Mouse (Mus musculus) cerebellum, adult (tissue): ENCODE measurements around the gene Rps6ka3.

Experiments
- ATAC-seq: cut with Nextera tagmentation; 2 replicates; pipeline ENCODE4 v1.9.2; 2017; ENCODE audit warnings: mild to moderate bottlenecking, moderate library complexity, mixed read lengths; ENCODE audit not compliant: insufficient number of reproducible peaks, low FRiP score, low TSS enrichment

The Rps6ka3 gene

DNA sequence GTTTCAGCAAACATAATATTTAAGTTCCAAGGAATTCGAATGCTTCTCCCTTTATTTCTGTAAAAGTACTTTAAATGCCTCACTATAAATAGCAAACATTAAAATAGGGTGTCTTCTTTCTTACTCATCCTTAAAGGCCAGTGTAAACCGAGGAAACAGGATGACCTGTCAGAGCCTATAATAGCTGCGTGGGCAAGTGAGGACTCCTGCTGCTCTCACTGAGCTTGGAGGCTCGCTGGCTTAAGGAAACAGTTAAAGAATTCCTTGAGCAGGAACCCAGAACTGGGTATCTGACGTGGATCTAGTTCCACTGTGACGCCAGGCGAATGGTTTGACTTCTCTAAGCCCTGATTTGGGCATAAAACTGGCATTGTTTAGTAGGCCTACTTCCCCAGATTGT lies 105.2 kb downstream of the Rps6ka3 start:
- ATAC-seq = no peak

- no peak for ATAC-seq
These were observed 111.2 kb downstream of the Rps6ka3 start for GRCm38 (mm10) chrX:159321342-159321741.

DNA sequence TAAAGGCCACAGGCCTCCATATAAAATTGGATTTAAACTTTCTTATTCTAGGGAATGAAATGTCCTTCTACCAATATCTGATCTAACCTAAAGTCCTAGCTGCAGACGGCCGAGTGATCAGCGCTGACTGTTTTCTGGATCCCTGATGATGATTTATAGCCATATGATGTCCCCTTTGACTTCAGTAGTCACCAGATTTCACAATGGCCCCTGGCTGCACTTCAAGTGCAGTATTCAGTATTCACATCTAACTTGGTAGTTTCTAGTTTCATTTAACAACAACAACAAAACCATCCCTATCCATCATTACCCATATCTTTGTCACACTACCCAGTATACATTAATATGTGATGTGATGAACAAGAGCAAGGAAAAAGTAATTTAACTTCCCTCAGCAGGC lies 154.4 kb downstream of the Rps6ka3 start:
- ATAC-seq = no peak

DNA sequence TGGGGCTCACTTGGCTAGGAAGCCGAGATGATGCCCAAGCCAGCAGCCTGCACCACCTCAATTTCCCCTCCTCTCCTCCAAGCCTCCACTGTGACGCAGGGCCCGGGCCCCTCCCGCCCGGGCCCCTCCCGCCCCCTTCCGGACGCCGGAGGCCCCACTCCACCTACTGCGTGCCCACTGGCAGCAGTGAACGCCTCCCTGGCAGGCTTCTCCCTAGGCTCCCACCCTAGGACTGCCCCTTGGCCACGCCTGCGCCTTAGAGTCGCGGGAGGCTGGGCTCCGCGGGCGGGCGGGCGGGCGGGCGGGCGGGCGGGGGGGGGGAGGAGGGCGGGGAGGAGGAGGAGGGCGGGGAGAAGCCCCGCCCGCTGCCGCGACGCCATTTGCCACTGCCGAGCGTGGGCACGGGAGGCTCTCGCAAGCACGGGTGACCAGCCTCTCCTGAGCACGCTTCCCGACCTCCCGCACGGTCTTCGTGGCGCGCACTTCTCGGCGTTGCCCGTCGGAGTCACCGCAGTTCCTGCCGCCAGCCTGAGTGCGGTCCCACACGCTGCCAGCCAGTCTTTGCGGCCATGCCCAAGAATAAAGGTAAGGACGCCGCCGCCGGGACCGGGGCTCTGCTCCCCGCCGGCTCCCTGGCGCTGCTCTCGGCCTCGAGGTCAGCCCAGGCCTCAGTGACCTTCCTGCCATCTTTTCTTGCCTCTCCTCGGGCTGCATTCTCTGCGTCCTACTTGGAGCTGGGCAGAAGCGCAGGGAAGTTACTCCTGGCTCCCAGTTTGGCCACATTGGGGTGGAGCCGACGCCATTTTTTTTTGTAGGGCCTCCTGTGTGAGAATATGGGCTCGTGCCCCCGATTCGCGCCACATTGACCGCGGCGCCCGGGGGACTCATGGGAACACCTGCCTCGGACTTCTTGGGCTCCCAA lies 162.0 kb downstream of the Rps6ka3 start, which contains the start of gene Eif1ax:
Gene Eif1ax (plus strand): TSS at position 348 of the 922 bp plus-strand sequence.
- ATAC-seq = peak; percentile 90

- no peak for ATAC-seq
These were observed 162.6 kb downstream of the Rps6ka3 start for GRCm38 (mm10) chrX:159372753-159373144.

DNA sequence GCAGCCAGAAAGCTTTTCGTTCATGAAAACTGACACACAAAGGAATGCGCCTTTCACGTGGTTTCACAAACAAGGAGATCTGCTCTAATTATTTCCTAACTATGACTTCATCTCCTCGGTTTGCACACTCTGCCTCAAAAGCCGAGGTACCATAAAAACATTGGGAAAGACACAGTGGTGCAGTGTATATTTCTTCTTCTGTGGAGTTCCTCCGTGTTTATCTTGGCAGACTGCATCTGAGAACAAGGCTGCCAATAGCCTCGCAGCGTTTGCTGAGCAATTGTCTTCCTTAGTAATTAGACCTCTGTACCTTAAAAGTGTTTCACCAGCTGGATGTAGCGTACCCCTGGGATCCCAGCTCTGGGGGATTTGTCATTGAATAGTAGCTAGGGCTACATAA lies 177.0 kb downstream of the Rps6ka3 start:
- no peak for ATAC-seq

DNA sequence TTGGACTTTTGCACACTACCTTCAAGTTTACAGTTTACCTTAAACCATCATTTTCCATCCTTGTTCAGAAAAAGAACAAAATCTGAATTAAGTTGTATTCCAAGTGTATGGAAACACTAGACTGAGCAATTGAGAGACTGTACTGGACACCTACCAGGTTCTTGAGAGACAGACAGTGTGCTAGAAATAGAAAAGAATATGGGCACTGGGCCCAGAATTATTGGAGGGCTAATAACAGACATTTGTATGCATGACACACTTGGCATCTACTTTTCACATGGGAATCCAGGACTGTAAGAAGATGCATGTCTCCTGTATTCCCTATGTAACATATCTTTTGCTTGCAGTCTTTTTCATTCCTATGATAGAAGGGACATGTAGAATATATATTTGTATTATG lies 178.8 kb downstream of the Rps6ka3 start:
- peak; percentile 40; the same call in 1 of the 2 replicates for ATAC-seq

- no peak for ATAC-seq
These were observed 180.3 kb downstream of the Rps6ka3 start for GRCm38 (mm10) chrX:159390347-159390962.

- no peak for ATAC-seq
These were observed 181.1 kb downstream of the Rps6ka3 start for GRCm38 (mm10) chrX:159391239-159391638.

- peak; percentile 52; the same call in 1 of the 2 replicates for ATAC-seq
These were observed 199.1 kb downstream of the Rps6ka3 start for GRCm38 (mm10) chrX:159409253-159409652.

GRCm38 (mm10) chrX:159414130-159414828 lies 204.2 kb downstream of the Rps6ka3 start, which contains the start of gene Map7d2:
Gene Map7d2, plus strand, starts transcription at chrX:159414572.
- peak; percentile 95 for ATAC-seq

GRCm38 (mm10) chrX:159414829-159415673 lies 204.9 kb downstream of the Rps6ka3 start:
- ATAC-seq = 0 out of 2 replicates have a peak, but pooled peaks have one; percentile 37
